Mouse (Mus musculus): ENCODE results near the gene Prpf38b. TPM values are rescaled to one million over a fixed set of nuclear protein-coding genes. Genes with fewer than 3 reads are reported as not detected.
"Not testable (repeated sequence)": the region's sequence is repeated elsewhere in the genome, so short reads cannot be mapped to it uniquely, and the experiment has no call there.

Gene Prpf38b
- total RNA-seq, 1 experiment: 70.6 TPM

GRCm38 (mm10) chr3:108863091-108863490, 48.4 kb downstream of the Prpf38b start:
- TF ChIP-seq HCFC1 (IDR thresholded peaks at IDR 0.05; ENCODE audit: borderline replicate concordance, insufficient read depth, low read length): no peak
- no peak for TF ChIP-seq MAFK (IDR thresholded peaks at IDR 0.05; ENCODE audit: insufficient read depth, low read depth, low read length)
- no peak for TF ChIP-seq ZNF384 (IDR thresholded peaks at IDR 0.05; ENCODE audit: low read depth, low read length)
- no peak for TF ChIP-seq CHD2 (IDR thresholded peaks at IDR 0.05; ENCODE audit: low read depth, low read length)
- TF ChIP-seq ZC3H11A (IDR thresholded peaks at IDR 0.05; ENCODE audit: borderline replicate concordance, low read depth, low read length): no peak
- in situ Hi-C loops (cut with MboI; ENCODE audit: low sequenced_read_pairs in 2 of 2, unreplicated experiment in 2 of 2): no loop called here
- peaks cover 0 to 4% of the 10 kb centered on the region in 2 experiments; a peak in 1 of 4 replicates for H3K4me1 ChIP-seq (ENCODE audit: control insufficient read depth in 2 of 2, insufficient read depth in 2 of 2, low read length in 2 of 2, poor library complexity in 1 of 2)
- H3K4me3 ChIP-seq (ENCODE audit: insufficient read depth in 1 of 2, low read depth in 1 of 2, low read length in 2 of 2, poor library complexity in 1 of 2, severe bottlenecking in 1 of 2): no peak overlapping the region
- H3K27ac ChIP-seq (ENCODE audit: insufficient read depth, low read depth, low read length, poor library complexity, severe bottlenecking): no peak overlapping the region
- H3K9ac ChIP-seq (ENCODE audit: insufficient read depth, low read depth, low read length, poor library complexity, severe bottlenecking): no peak overlapping the region
- no peaks in the 10 kb centered on the region for H3K36me3 ChIP-seq (ENCODE audit: control insufficient read depth, insufficient read depth, low read length, poor library complexity, severe bottlenecking)
- H3K9me3 ChIP-seq (ENCODE audit: control insufficient read depth, insufficient read depth, low read depth, low read length): no peaks in the 10 kb centered on the region
- DNase-seq (ENCODE audit: low read depth, low spot score): no peak

- H3K4me1 ChIP-seq (ENCODE audit: control insufficient read depth in 2 of 2, insufficient read depth in 2 of 2, low read length in 2 of 2, poor library complexity in 1 of 2); H3K4me3 ChIP-seq (ENCODE audit: insufficient read depth in 1 of 2, low read depth in 1 of 2, low read length in 2 of 2, poor library complexity in 1 of 2, severe bottlenecking in 1 of 2); H3K9me3 ChIP-seq (ENCODE audit: control insufficient read depth, insufficient read depth, low read depth, low read length); DNase-seq (ENCODE audit: low read depth, low spot score); in situ Hi-C loops (cut with MboI; ENCODE audit: low sequenced_read_pairs in 2 of 2, unreplicated experiment in 2 of 2); H3K36me3 ChIP-seq (ENCODE audit: control insufficient read depth, insufficient read depth, low read length, poor library complexity, severe bottlenecking); H3K9ac ChIP-seq (ENCODE audit: insufficient read depth, low read depth, low read length, poor library complexity, severe bottlenecking); H3K27ac ChIP-seq (ENCODE audit: insufficient read depth, low read depth, low read length, poor library complexity, severe bottlenecking): not testable (repeated sequence)
Observed at GRCm38 (mm10) chr3:108862282-108862681, 49.2 kb downstream of the Prpf38b start.

GRCm38 (mm10) chr3:108860786-108861185, 50.7 kb downstream of the Prpf38b start:
- no peak for DNase-seq (ENCODE audit: low read depth, low spot score)
- H3K4me3 ChIP-seq (ENCODE audit: insufficient read depth in 1 of 2, low read depth in 1 of 2, low read length in 2 of 2, poor library complexity in 1 of 2, severe bottlenecking in 1 of 2): no peak overlapping the region
- no peaks in the 10 kb centered on the region for H3K9me3 ChIP-seq (ENCODE audit: control insufficient read depth, insufficient read depth, low read depth, low read length)
- H3K9ac ChIP-seq (ENCODE audit: insufficient read depth, low read depth, low read length, poor library complexity, severe bottlenecking): no peak overlapping the region
- H3K36me3 ChIP-seq (ENCODE audit: control insufficient read depth, insufficient read depth, low read length, poor library complexity, severe bottlenecking): no peaks in the 10 kb centered on the region
- in situ Hi-C loops (cut with MboI; ENCODE audit: low sequenced_read_pairs in 2 of 2, unreplicated experiment in 2 of 2): no loop called here
- peaks cover 2 to 11% of the 10 kb centered on the region in 2 experiments; a peak in 1 of 4 replicates for H3K4me1 ChIP-seq (ENCODE audit: control insufficient read depth in 2 of 2, insufficient read depth in 2 of 2, low read length in 2 of 2, poor library complexity in 1 of 2)
- TF ChIP-seq ZC3H11A (IDR thresholded peaks at IDR 0.05; ENCODE audit: borderline replicate concordance, low read depth, low read length): no peak
- TF ChIP-seq MAFK (IDR thresholded peaks at IDR 0.05; ENCODE audit: insufficient read depth, low read depth, low read length): no peak
- no peak for TF ChIP-seq ZNF384 (IDR thresholded peaks at IDR 0.05; ENCODE audit: low read depth, low read length)
- TF ChIP-seq CHD2 (IDR thresholded peaks at IDR 0.05; ENCODE audit: low read depth, low read length): no peak
- TF ChIP-seq HCFC1 (IDR thresholded peaks at IDR 0.05; ENCODE audit: borderline replicate concordance, insufficient read depth, low read length): no peak
- no peak overlapping the region for H3K27ac ChIP-seq (ENCODE audit: insufficient read depth, low read depth, low read length, poor library complexity, severe bottlenecking)

GRCm38 (mm10) chr3:108858231-108858770, 53.2 kb downstream of the Prpf38b start:
- in situ Hi-C loops (cut with MboI; ENCODE audit: low sequenced_read_pairs in 2 of 2, unreplicated experiment in 2 of 2): no loop called here
- Histone ChIP-seq H3K4me3 (ENCODE audit: insufficient read depth in 1 of 2, low read depth in 1 of 2, low read length in 2 of 2, poor library complexity in 1 of 2, severe bottlenecking in 1 of 2) (no peak overlapping the region), H3K9ac (ENCODE audit: insufficient read depth, low read depth, low read length, poor library complexity, severe bottlenecking) (no peak overlapping the region)

GRCm38 (mm10) chr3:108857714-108858113, 53.8 kb downstream of the Prpf38b start:
- no peaks in the 10 kb centered on the region for H3K36me3 ChIP-seq (ENCODE audit: control insufficient read depth, insufficient read depth, low read length, poor library complexity, severe bottlenecking)
- no peak overlapping the region for H3K4me3 ChIP-seq (ENCODE audit: insufficient read depth in 1 of 2, low read depth in 1 of 2, low read length in 2 of 2, poor library complexity in 1 of 2, severe bottlenecking in 1 of 2)
- peaks cover 2 to 16% of the 10 kb centered on the region in 2 experiments; a peak in 2 of 4 replicates for H3K4me1 ChIP-seq (ENCODE audit: control insufficient read depth in 2 of 2, insufficient read depth in 2 of 2, low read length in 2 of 2, poor library complexity in 1 of 2)
- no peak overlapping the region for H3K9ac ChIP-seq (ENCODE audit: insufficient read depth, low read depth, low read length, poor library complexity, severe bottlenecking)
- H3K27ac ChIP-seq (ENCODE audit: insufficient read depth, low read depth, low read length, poor library complexity, severe bottlenecking): no peak overlapping the region
- in situ Hi-C loops (cut with MboI; ENCODE audit: low sequenced_read_pairs in 2 of 2, unreplicated experiment in 2 of 2): no loop called here
- H3K9me3 ChIP-seq (ENCODE audit: control insufficient read depth, insufficient read depth, low read depth, low read length): no peaks in the 10 kb centered on the region
- DNase-seq (ENCODE audit: low read depth, low spot score): no peak
- TF ChIP-seq HCFC1 (IDR thresholded peaks at IDR 0.05; ENCODE audit: borderline replicate concordance, insufficient read depth, low read length) (no peak), MAFK (IDR thresholded peaks at IDR 0.05; ENCODE audit: insufficient read depth, low read depth, low read length) (no peak), ZNF384 (IDR thresholded peaks at IDR 0.05; ENCODE audit: low read depth, low read length) (peak; percentile 76), CHD2 (IDR thresholded peaks at IDR 0.05; ENCODE audit: low read depth, low read length) (no peak)

More at GRCm38 (mm10) chr3:108858231-108858770, 53.2 kb downstream of the Prpf38b start:
- Histone ChIP-seq H3K27ac (ENCODE audit: insufficient read depth, low read depth, low read length, poor library complexity, severe bottlenecking) (no peak overlapping the region), H3K4me1 (ENCODE audit: control insufficient read depth in 2 of 2, insufficient read depth in 2 of 2, low read length in 2 of 2, poor library complexity in 1 of 2) (peaks cover 2 to 16% of the 10 kb centered on the region in 2 experiments; a peak in 2 of 4 replicates), H3K36me3 (ENCODE audit: control insufficient read depth, insufficient read depth, low read length, poor library complexity, severe bottlenecking) (no peaks in the 10 kb centered on the region), H3K9me3 (ENCODE audit: control insufficient read depth, insufficient read depth, low read depth, low read length) (no peaks in the 10 kb centered on the region)
- DNase-seq (ENCODE audit: low read depth, low spot score): no peak
- TF ChIP-seq ZNF384 (IDR thresholded peaks at IDR 0.05; ENCODE audit: low read depth, low read length) (no peak), CHD2 (IDR thresholded peaks at IDR 0.05; ENCODE audit: low read depth, low read length) (no peak), ZC3H11A (IDR thresholded peaks at IDR 0.05; ENCODE audit: borderline replicate concordance, low read depth, low read length) (no peak), MAFK (IDR thresholded peaks at IDR 0.05; ENCODE audit: insufficient read depth, low read depth, low read length) (no peak), HCFC1 (IDR thresholded peaks at IDR 0.05; ENCODE audit: borderline replicate concordance, insufficient read depth, low read length) (no peak)

All from ES-E14 (cell line).